Mouse (Mus musculus): ENCODE data around the gene Hoxd12.

The Hoxd12 gene

DNA sequence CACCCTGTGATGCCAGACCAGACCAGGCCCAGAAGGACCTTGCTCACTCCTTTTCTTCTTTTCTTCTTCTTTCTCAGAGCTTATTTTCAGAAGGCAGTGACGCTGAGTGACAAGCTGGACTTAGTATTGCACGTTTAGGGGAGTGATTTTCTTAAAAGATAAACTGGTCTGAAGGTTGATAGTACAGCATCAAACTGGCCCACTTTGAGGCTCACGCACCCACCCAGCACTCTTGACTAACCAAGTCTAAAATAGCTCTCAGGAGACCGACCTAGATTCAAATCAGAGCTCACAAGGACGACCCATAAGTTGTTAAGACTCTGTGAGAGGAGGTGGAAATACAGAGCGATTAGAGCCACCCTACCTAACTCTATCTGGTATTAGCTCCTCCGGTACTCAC, 8.4 kb upstream of the Hoxd12 start:
- DNase-seq, result no peak

DNA sequence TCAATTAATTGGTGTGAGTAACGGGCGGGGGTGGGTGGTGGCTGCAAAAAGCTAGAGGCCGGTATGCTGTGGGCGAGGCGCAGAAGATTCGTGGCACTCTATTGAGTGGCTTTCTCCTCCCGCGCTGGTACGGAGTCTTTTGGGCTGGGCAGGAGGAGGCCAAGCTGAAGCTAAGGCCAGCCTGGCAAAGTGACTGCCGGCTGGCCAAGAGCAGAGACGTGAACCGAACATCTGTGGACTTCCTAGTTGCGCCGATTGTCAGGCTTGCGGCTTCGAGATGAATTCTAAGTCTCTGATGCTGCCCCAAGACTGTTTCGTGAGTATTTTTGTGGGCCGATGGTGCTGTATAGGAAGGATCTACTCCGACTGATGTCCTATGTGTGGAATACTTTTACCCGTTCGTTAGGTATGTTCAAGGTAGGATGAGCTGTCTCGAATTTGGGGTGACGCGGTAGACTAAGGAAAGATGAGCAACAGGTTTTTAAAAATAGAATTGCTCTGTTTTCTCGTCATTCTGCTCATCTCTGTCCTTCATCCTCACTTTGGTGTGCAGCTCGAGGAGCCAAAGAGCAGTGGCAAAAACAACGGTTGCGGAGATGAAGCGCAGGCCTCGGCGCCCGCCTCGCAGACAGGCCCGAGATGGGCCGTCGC, 7.5 kb upstream of the Hoxd12 start:
- no peak for DNase-seq

DNA sequence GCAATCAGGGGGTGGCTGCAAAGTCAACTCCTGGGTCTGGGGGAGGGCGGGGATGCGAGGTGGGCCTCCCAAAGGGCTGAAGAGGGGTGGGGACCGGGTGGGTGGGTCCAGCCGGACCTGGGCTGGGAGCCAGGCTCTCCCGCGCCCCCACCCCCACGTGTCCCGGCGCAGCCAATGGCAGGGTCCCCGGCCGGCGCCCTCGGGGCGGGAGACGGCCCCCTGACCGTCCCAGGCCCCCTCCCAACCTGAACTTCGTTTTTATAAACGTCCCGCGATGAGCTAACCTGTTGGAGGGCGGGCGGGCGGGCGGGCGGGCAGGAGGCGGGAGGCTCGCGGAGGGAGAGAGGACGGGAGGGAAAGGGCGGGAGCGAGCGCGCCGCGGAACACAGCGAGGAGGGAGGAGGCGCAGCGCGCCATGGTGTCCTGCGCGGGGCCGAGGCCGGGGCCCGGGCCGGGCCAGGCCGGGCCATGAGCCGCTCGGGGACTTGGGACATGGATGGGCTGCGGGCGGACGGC, 6.9 kb upstream of the Hoxd12 start, which contains the start of gene Hoxd13:
Hoxd13 (plus strand) TSS at position 469 of the 516 bp plus-strand sequence.
- no peak for DNase-seq

DNA sequence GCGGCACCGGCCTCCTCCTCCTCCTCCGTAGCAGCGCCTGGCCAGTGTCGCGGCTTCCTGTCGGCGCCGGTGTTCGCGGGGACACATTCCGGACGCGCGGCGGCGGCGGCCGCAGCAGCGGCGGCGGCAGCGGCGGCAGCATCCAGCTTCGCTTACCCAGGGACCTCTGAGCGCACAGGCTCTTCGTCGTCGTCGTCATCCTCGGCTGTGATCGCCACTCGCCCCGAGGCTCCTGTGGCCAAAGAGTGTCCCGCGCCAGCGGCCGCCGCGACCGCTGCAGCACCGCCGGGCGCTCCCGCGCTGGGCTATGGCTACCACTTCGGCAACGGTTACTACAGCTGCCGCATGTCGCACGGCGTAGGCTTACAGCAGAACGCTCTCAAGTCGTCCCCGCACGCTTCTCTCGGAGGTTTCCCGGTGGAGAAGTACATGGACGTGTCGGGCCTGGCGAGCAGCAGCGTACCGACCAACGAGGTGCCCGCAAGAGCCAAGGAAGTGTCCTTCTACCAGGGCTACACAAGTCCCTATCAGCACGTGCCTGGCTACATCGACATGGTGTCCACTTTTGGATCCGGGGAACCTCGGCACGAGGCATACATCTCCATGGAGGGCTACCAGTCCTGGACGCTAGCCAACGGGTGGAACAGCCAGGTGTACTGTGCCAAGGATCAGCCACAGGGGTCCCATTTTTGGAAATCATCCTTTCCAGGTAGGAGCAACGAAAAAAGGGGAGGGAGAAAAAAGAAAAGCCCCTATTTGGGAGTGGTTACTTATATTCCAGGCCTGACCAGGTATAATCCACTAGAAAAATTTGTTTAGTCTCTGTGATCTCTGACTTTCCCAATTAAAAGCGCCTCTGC, 6.2 kb upstream of the Hoxd12 start:
- DNase-seq, result no peak

DNA sequence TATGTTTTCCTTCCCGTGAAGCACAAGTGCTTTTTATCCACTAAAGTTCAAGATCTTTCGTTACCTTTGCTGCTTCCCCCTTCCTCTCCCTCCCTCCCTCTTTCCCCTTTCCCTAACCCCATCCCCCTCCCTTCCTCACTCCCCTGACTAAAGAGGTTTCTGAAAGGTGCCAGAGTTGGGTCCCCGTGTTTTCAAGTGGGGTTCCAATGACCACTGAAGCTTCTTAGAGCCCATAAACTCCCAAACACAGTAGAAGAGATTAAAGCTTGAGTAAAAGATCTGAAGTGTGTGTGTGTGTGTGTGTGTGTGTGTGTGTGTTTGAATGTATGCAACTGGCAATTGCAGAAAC, 5.6 kb upstream of the Hoxd12 start:
- no peak for DNase-seq

DNA sequence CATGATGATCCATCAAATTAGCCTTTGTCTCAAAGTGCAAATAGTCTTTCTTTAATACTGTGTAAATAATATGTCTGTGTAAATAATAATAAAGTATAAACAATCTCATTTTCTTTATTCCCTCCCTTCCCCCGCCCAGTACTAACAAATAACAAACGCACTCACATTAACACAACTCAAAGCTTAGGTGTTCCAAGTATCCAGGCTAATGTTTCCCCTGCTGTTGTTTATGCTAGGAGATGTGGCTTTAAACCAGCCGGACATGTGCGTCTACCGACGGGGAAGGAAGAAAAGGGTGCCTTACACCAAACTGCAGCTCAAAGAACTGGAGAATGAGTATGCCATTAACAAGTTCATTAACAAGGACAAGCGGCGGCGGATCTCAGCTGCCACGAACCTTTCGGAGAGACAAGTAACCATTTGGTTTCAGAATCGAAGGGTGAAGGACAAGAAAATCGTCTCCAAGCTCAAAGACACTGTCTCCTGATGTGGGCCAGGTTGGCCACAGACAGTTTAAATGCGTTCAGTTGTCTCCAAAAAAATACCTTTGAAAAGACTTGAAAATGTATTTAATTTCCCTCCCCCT, 5.1 kb upstream of the Hoxd12 start:
- DNase-seq, result no peak

DNA sequence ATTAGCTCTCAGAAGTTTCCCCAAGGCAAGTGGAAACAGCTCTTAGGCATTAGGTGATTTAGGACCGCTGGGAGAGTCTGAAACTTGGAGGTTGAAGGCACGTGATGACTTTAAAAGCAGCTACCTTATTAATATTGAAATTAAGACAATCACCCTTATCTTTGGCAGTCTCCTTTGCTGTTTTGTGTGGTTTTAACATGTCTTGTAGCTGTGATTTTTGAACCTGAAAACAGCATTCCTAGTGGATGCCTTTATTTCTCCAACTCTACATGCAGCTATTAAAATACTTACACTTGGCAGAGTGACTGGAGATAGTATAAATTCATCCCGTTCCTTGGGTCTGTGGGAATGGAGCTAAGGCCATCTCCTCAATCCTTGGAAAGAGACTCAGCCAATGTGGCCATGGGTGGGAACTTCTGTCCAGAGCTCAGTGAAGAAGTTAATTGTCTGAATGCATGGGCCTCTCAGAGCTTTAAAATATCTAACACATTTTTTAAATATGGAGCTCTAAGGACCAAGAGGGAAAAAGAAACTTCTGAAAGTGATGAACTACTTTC, 4.1 kb upstream of the Hoxd12 start:
- DNase-seq, result no peak

DNA sequence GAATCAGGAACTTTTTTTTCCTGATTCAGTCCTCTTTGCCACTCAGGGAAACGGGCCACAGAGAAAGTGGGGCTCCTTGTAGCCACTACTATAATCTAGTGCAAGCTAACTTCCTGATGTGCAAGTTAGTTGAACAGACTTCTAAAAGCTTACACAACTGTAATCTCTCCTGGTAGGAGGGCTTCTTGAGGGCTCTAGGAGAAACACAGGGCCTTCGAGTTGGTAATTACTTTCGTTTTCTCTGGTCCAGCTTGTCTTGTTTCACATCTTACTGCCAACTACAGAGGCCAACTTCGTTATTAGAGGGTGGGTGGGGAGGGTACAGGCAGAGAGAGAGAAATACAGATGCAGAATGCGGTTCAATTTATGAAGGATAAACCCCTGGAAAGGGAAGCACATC, 3.0 kb upstream of the Hoxd12 start:
- DNase-seq, result no peak

DNA sequence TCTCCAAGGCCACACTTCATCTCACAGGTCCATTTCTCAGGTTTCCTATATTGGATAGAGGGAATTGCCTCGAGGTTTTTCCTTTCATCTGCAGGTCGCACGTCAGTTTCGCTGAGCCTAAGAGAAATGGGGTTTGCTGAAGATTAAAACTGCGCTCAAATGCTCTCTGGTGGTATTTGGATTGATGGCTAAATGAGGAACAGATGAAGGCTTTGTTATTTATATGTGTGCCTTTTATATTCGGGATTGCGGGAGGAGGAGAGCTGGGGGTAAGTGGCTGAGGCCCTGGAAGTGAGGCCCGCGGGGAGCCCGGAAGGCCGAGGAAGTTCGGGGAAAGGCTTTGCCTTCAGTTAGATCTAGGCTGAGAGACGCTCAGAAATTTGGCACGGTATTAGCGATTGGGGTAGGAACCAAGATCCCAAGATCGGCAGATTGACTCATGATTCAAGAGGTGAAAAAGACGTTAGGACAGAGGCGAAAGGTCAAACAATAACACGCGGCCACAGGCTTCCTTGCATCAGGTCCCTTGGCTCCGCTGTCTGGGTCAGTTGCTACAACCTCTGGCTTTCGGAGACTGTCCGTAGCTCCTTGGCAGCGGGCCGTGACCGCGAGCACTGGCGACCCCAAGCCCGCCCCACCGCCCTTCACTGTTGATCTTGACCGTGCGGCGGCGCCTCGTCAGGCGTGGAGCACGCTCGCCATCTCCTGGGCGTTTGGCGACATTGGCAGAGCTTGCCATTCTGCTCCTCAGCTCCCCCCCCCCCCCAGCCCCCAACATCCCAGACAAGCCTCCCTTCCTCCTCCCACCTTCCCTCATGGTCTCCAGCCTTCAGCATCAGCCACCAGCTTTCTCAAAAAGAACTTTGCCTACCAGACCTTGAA, 2.1 kb upstream of the Hoxd12 start:
- DNase-seq, result peak; percentile 59

DNA sequence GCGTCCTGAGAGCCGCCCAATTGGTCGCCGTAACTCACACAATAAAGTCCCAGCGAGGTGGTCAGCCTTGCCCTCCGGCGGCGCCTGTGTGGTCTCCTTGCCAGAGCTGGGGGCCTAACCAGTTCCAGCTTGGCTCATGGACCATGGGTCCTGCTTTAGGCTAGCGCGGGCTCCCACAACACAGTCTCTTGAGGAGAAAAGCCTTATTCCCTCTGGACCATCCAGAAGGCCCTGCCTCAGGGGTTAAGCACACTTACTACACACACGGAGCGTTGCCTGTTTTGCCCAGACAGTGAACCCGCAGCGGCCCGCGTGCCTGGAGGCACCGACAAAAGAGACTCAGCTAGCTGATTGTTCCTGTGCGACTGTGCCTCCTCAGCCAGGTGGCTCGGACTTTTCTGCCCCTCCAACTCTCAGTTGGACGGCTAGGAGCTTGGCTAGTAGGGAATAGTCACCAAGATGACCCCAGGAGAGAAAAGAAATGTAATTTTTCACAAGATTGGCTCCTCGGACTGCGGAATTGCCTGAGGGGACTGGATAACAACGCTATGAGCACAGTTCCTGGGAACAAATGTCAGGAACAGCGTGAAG, 883 bp upstream of the Hoxd12 start:
- no peak for DNase-seq

DNA sequence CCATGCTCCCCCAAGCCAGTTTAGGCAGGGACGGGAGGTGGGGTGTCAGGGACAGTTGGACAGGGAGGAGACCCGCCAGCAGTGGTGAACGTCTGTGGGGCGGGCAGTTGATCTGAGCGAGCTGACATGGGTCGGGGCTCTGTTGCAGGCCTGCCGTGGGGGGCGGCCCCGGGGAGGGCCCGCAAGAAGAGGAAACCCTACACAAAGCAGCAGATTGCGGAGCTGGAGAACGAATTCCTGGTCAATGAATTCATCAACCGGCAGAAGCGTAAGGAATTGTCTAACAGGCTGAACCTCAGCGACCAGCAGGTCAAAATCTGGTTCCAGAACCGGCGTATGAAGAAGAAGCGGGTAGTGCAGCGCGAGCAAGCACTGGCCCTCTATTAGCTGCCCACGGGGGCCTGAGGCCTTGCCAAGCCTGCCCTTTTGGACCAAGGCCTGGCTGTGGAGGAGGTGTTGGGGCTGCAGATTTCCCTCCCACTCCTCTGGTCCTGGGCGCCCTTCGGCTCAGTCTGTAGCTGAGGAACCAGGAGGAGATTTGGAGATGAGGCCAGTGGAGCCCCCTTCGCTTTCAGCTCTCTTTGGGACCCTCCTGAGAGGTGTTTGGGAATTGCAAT, 961 bp downstream of the Hoxd12 start:
- DNase-seq, result no peak

DNA sequence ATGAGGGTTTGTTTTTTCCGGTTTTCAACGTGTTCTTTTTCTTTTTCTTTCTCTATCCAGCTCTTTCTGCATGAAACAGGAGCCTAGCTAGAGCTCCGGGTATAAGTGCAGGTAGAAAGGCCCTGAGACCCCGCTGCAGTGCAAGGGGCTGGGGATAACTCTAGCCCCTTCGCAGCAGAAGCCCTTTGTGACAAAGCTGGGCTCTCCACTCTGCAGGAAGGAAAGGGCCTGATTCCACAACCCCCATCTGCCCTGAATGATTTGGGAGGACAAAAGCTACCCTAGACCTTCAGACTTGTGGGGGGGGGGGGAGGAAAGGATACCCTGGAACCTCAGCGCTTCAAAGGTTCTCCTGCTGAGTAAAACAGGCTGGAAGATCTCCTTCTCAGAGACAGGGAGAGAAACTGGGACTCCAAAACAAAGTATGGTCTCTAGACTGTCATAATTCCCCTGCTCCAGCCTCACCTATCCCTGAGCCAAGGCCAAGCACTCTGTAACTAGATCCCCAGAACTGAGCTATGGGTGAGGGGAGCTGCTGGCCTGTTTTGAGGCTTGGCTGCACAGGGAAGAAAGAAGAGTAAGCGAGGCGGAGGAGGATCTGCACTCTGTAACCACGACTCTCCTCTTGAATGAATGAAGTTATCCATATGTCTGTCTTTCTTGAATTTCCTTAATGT, 1.7 kb downstream of the Hoxd12 start:
- no peak for DNase-seq

DNA sequence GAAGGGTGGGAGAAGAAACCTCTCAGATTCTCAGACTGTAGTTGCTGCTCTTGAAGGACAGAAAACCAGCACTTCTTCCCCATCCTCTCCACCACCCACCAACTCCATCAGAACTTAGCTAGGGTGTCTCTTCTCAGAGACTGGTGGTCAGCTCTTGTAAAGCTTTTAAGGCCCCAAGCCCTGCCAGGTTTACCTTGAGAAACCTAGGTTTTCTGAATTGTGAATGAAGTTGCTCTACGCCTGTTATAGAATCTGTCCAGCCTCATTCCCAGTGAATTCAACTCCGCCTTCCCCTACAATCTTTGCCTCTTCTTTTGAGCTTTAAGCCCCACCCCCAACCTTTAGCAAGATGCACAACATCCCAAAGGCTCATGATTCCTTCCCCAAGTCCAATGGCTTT, 2.3 kb downstream of the Hoxd12 start:
- no peak for DNase-seq

DNA sequence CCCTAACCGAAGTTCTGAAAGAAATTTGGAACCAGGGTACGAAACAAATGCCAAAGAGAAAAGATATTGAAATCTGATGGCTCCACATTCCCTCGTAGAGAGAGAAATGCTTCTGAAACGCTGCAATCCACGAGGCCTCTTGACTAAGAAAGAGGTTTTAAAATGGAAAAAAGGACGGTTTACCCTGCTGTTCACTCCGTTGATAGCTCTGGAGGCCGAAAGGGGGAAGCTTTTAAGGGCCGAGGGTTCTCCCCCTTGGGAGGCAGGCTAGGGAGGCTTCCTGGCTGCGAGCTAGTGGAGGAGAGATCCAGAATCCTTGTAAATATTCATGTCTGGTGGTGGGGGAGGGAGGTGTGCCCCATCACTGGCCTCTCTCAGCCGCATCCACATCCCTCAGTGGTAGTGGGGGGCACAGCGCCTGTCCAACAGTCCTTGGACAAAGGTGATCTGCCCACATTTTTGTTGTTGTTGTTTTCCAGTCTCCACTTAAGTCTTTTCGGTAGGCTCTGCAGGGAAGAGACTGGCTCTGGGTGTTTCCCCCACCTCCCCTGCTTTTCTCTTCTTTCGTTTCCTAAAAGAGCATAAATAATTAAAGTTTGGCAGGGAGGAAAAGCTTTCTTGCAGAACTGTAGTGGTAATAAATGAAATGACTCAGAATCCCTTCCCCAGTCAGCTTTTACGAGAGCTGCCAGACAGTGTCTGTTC, 4.2 kb downstream of the Hoxd12 start, which contains the start of gene Hoxd11:
Hoxd11 (plus strand) TSS at position 667 of the 705 bp plus-strand sequence.
- DNase-seq, result no peak

DNA sequence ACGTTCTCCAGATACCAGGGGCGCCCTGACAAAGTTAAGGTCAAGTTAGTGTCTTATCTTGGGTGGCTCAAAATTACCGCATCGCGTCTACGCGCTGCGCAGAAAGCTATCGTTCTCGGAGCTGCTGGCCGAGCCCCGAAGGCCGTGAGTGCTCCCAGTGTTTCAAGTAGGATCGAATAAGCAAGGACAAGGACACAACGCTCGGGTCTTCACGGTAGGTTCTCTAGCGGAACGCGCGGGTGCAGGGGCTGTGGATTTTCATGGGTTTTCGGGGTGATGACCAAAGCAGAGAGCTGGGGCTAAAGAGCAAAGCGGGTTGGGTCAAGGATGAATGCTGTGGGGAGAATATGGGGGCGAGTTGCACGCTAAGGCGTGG, 4.8 kb downstream of the Hoxd12 start:
- no peak for DNase-seq

DNA sequence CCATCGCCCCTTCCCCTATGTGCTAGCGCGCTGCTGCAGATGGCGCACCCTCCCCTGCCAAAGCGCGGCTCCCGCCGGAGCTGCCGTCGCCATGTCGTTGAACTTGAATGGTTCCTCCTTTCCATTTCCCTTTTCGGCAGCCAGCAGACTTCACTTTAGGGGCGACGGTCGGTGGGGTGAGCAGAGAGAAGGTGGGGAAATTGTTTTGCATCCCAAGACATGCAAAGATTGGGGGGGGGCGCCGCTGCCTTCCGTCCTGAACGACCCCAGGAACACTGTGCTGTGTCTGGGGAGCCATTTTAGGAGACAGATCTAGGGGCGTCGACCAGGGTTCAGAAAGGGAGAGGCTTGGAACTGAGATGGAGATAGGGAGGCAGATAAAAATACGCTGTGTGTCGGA, 5.2 kb downstream of the Hoxd12 start:
- no peak for DNase-seq

DNA sequence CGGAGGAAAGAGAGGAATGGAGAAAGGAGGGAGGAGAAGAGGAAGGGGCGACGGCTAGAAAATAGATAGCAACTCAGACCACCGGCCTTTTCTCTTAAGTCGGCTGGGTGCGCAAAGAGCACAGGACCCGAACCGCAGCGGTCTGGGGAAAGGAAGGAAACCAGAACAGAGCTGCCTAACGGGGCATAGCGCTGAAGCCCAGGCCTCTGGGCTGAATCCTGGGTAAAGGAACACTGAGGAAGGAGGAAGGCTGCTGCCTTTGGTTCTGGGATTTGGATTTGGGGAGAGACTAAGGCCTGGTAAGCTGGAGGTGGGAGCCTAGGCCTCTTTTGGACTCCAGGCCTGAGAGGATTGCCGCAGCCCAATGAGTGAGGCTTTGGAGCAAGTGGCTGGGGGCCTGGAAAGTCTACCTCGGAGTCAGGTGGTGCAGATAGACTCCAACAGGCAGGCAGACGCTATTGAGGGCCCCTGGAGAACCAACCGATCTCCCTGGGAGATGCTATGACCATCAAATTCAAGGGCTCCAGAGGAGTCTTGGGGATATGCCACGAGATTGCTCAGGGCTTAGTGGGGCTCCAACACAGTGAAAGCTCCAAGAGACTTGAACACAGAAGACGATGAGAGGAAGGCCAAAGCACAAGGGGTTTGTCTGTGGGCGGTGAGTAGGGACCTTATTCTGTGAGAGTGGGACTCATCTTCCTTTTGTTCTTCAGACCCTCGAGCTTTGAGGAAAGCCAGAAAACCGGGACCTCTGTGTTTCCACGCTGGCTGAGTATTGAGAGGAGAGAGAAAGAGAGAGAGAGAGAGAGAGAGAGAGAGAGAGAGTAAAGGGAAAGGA, 6.0 kb downstream of the Hoxd12 start:
- DNase-seq, result no peak

DNA sequence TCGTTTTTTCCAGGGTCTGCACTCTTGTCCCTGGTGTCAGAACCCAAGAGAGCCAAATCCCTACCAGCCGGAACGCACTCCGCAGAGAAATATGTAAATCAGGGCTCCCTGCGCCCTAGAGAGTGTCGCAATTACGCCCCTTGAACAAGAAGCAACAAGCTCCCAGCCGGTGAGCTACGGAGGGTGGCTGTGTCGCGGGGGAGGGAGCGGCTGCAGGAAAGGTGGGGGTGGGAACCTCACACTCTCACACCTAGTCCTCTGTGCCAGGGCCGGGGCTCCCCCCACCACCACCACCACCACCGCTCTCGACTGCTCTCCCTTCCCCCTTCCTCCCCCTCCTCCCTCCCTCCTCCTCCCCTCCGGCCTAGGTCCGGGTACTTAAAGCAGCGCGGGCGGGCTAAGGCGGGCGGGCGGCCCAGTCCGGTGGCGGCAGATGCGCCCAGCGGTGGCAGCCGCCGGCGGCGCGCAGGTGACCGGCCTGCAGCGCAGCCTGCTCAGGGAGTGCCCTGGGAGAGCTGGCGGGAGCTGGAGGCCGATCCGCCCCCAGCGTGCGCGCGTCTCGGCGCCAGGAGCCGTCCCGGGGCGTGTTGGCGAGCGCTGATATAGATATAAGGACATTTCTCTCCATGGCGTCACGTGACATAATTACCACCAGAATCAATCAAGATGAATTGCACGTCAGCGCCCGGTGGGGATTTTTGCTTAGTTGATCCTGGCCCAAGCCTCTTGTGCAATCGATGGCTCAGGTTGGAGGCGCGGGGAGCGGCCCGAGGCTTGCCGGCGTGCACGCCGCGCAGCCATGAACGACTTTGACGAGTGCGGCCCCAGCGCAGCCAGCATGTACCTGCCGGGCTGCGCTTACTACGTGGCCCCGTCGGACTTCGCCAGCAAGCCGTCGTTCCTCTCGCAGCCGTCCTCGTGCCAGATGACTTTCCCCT, 7.0 kb downstream of the Hoxd12 start:
- no peak for DNase-seq

All from lung, postnatal 14 days (tissue).